Mouse (Mus musculus): ENCODE measurements around the gene Card9. TPM values are rescaled to one million over a fixed set of nuclear protein-coding genes. Genes with fewer than 3 reads are reported as not detected.
A peak's percentile ranks its signal among the peaks of the same experiment; 100 is the strongest.

Card9 gene
- polyA plus RNA-seq, 1 experiment from 2014 or later = 9.9 TPM

DNA sequence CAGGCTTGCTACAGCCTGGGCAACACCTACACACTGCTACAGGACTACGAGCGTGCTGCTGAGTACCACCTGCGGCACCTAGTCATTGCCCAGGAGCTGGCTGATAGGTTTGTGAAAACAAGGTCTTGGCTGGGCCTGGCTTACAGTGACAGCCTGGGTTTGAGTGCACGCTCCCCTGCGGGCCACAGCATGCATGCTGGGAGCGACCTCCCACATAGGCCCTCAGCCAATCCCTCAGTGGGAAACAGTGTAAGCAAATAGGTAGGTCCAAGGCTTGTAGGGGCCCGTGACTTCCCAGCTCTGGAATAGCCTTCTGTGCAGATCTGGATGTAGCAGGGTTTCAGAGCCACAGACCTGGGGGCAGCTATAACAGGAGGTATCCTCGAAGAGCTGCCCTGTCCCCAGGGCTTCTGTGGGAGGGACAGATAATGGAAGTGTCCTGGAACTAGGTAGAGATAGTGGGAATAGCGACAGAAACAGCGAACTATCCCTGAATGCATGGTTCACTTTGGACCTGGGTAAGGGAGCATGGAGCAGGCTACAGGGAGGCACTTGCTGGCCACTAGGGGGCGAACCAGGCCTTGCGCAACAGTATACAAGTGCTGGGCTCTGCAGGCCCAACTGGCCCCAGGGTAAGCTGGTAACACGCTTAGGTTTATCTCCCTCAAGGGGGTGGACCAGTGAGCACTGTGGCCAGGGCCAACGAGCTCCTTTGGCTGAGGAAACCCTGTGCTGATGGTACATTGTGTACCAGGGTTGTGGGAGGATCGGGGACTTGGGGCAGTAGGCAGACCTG, 35.1 kb downstream of the Card9 start:
- Histone ChIP-seq H3K36me3 (ENCODE audit: insufficient read depth, low read length) (peaks cover 24% of the 10 kb centered on the region; the same call in 1 of the 2 replicates), H3K4me2 (replicated peaks; ENCODE audit: low read depth, low read length) (no peak overlapping the region), H3K9me3 (ENCODE audit: low read length) (no peaks in the 10 kb centered on the region), H3K27me3 (replicated peaks; ENCODE audit: insufficient read depth, low read length) (no peaks in the 10 kb centered on the region), H3K4me1 (ENCODE audit: insufficient read depth, low read depth, low read length) (no peaks in the 10 kb centered on the region), H3K4me3 (ENCODE audit: low read depth, low read length) (no peak overlapping the region), H3K9ac (replicated peaks; ENCODE audit: low read depth) (no peak overlapping the region), H3K27ac (ENCODE audit: low read length) (no peak overlapping the region)
- peak; percentile 89 for DNase-seq (ENCODE audit: low spot score)
- 68% methylated on average over 15 of the region's 15 CpGs for WGBS
- TF ChIP-seq EP300 (IDR thresholded peaks at IDR 0.05) (no peak), CTCF (IDR thresholded peaks at IDR 0.05) (peak; percentile 98)
- peak; percentile 88 for ATAC-seq

DNA sequence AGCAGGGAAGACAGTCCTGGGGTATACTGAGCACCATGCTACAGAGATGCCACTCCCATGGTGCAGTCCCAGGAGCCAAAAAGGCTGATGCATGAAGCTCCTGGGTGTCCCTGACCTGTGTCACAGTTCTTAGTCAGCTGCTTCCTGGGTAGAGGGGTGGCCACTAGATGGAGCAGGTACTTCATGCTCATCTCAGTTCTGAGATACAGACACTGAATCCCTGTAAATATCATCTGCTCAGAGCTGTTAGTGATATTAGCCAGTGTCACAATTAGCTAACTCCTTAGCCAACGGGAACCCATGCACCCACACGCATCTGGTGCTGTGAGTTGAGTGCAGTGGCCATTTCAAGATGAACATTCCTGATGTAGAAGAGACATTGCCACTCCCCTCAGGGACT, 35.8 kb downstream of the Card9 start:
- Histone ChIP-seq H3K27me3 (replicated peaks; ENCODE audit: insufficient read depth, low read length) (no peaks in the 10 kb centered on the region), H3K4me2 (replicated peaks; ENCODE audit: low read depth, low read length) (no peak overlapping the region), H3K36me3 (ENCODE audit: insufficient read depth, low read length) (peaks cover 19% of the 10 kb centered on the region; the same call in 1 of the 2 replicates), H3K4me3 (ENCODE audit: low read depth, low read length) (no peak overlapping the region), H3K27ac (ENCODE audit: low read length) (no peak overlapping the region), H3K9me3 (ENCODE audit: low read length) (no peaks in the 10 kb centered on the region), H3K9ac (replicated peaks; ENCODE audit: low read depth) (no peak overlapping the region), H3K4me1 (ENCODE audit: insufficient read depth, low read depth, low read length) (no peaks in the 10 kb centered on the region)
- DNase-seq (ENCODE audit: low spot score) (peak; percentile 25), ATAC-seq (no peak)
- TF ChIP-seq EP300 (IDR thresholded peaks at IDR 0.05) (no peak), CTCF (IDR thresholded peaks at IDR 0.05) (peak; percentile 67)
- WGBS = 78% methylated on average over 2 of the region's 2 CpGs

DNA sequence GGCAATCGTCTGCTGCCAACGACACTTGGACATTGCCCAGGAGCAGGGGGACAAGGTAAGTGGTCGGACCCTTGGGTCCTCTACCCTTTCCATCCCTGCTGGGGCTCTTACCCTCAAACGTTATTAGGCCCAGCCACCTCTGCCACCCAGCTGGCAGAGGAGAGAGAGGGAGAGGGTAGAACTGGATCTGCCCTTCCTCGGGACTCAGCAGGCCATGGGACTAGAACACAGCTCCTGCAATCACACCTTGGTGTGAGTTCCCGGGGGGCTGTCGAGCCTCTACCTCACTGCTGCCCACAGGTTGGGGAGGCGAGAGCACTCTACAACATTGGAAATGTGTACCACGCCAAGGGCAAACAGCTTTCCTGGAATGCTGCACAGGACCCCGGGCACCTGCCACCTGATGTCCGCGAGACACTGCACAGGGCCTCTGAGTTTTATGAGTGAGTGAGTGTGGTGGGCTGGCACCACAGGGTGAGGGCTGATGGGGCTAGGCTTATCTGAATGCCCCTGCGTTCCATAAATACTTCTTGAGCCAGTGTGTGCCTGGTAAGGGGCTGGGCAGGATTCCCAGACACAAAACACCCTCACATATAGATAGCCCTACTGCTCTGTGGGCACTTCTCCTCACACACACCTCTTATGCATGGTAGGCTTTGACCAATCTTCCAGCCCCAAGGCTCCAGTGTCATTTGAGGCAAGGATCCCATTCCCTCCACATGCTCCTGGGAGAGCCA, 37.0 kb downstream of the Card9 start:
- DNase-seq (ENCODE audit: low spot score) = no peak
- H3K4me3 ChIP-seq (ENCODE audit: low read depth, low read length) = no peak overlapping the region
- H3K27ac ChIP-seq (ENCODE audit: low read length) = no peak overlapping the region
- ATAC-seq = no peak
- H3K4me1 ChIP-seq (ENCODE audit: insufficient read depth, low read depth, low read length) = no peaks in the 10 kb centered on the region; the same call in 1 of the 2 replicates
- no peak overlapping the region for H3K4me2 ChIP-seq (replicated peaks; ENCODE audit: low read depth, low read length)
- H3K9me3 ChIP-seq (ENCODE audit: low read length) = no peaks in the 10 kb centered on the region
- no peak overlapping the region for H3K9ac ChIP-seq (replicated peaks; ENCODE audit: low read depth)
- 87% methylated on average over 13 of the region's 13 CpGs for WGBS
- TF ChIP-seq EP300 (IDR thresholded peaks at IDR 0.05) (no peak), CTCF (IDR thresholded peaks at IDR 0.05) (no peak)
- H3K27me3 ChIP-seq (replicated peaks; ENCODE audit: insufficient read depth, low read length) = no peaks in the 10 kb centered on the region
- peaks cover 19% of the 10 kb centered on the region; the same call in 1 of the 2 replicates for H3K36me3 ChIP-seq (ENCODE audit: insufficient read depth, low read length)

DNA sequence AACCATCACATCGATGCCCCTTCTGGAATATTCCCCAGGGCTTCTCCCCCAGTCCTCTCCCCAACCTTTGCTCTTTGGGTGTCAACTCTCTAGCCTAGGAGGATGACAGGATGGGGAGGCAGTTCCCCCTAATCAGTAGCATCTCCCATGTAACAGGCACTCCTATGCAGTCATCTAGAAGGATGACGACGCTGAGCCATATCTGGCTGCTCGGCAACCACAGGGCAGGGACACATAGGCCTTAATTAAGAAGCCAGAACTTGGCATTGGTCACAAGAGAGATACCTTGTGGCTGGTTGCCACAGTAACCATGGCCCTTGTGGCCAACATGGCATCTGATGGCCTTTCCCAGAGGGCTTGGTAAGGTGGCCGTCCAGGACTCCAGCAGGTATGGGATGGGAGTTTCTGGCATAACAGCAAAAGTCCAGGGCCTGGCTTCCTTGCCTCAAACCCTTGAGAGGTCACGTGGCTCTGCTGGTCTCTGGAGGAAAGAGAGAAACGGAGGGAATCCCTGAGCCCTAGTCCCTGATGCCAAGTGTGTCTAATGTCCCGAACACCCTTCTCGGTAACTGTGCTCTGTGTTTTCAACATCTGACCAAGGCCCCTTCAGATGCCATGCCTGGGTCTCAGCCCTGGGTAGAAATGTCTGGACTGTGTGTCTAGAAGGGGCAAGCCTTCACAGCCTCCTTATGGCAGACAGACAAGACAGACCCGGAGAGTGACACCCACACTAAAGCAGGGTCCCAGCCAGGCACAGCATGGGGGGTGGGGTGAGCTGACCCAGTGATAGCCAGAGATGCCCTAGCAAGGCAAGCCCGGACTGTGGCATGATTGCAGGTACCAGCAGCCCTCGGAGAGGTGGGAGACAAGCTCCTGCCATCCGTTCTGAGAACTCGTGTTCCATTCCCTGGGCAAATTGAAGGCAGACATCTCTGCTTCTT, 40.2 kb downstream of the Card9 start:
- Histone ChIP-seq H3K36me3 (ENCODE audit: insufficient read depth, low read length) (peaks cover 9% of the 10 kb centered on the region; the same call in 1 of the 2 replicates), H3K9ac (replicated peaks; ENCODE audit: low read depth) (no peak overlapping the region), H3K9me3 (ENCODE audit: low read length) (no peaks in the 10 kb centered on the region), H3K27me3 (replicated peaks; ENCODE audit: insufficient read depth, low read length) (no peaks in the 10 kb centered on the region), H3K27ac (ENCODE audit: low read length) (no peak overlapping the region), H3K4me1 (ENCODE audit: insufficient read depth, low read depth, low read length) (peaks cover 14% of the 10 kb centered on the region), H3K4me2 (replicated peaks; ENCODE audit: low read depth, low read length) (no peak overlapping the region), H3K4me3 (ENCODE audit: low read depth, low read length) (no peak overlapping the region)
- DNase-seq (ENCODE audit: low spot score) (no peak), ATAC-seq (no peak)
- TF ChIP-seq CTCF (IDR thresholded peaks at IDR 0.05) (no peak), EP300 (IDR thresholded peaks at IDR 0.05) (no peak)
- 82% methylated on average over 14 of the region's 14 CpGs for WGBS

DNA sequence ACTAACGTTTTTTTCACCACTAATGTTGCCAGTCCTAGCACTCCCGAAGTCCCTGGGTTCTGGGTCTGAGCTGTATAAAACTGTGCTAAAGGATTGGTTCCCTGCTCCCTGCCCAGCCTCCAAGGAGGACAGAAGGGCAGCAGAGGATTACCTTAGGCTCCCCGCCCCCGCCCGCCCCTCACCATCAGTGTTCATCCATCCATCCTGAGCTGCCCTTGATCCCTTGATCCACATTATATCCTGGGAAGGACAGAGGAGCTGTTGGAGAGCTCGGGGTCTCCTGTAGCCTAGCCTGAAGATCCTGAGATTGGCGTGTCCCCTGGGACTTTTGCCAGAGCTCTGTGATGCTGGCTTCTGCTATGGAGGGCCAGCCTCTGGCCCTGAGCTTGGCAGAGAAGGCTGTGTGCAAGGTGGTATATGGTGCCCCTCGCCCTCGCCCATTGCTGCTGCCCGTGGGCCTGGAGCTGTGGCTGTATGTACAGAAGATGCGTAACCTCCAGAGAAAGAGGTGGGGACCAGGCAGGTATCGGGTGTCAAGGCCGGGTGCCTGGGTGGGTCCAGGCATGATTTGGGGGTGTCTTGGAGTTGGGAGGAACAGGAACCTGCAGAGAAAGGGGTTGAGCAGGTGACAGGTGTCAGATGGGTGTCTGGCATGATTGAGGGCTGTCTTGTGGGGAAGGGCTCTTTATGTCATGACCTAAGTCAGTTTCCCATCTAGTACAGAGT, 41.0 kb downstream of the Card9 start:
- H3K27me3 ChIP-seq (replicated peaks; ENCODE audit: insufficient read depth, low read length) = no peaks in the 10 kb centered on the region
- TF ChIP-seq EP300 (IDR thresholded peaks at IDR 0.05) (no peak), CTCF (IDR thresholded peaks at IDR 0.05) (no peak)
- WGBS = 88% methylated on average over 13 of the region's 13 CpGs
- H3K9me3 ChIP-seq (ENCODE audit: low read length) = no peaks in the 10 kb centered on the region
- no peak overlapping the region for H3K27ac ChIP-seq (ENCODE audit: low read length)
- H3K9ac ChIP-seq (replicated peaks; ENCODE audit: low read depth) = no peak overlapping the region
- DNase-seq (ENCODE audit: low spot score) (no peak), ATAC-seq (no peak)
- no peak overlapping the region for H3K4me3 ChIP-seq (ENCODE audit: low read depth, low read length)
- no peak overlapping the region for H3K4me2 ChIP-seq (replicated peaks; ENCODE audit: low read depth, low read length)
- 0 out of 2 replicates have a peak, but pooled peaks cover 6% of the 10 kb centered on the region for H3K36me3 ChIP-seq (ENCODE audit: insufficient read depth, low read length)
- peaks cover 17% of the 10 kb centered on the region for H3K4me1 ChIP-seq (ENCODE audit: insufficient read depth, low read depth, low read length)

Data from lung, postnatal 0 days (tissue).